Mouse (Mus musculus): ENCODE data around the gene Mrc2. TPM values are rescaled to one million over a fixed set of nuclear protein-coding genes. Genes with fewer than 3 reads are reported as not detected.

The Mrc2 gene
- total and polyA plus RNA-seq, 3 experiments: not detected

DNA sequence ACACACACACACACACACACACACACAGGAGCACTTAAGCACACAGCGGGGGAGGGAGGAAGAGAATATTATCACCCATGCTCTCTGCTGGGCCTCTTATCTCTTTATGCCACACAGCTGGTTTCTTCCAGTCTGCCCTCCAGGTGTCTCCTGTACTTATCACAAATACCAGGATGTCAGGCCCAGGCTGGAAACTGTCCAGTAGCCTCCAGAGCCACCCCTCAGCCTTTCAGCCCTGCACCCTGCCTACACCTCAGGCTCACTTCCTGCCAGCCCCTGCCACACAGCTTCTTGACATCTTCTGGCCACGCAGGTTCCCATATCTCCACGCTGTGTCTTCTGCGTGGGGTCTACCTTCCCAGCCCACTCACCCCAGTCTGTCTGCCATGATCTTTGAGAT lies 73.6 kb downstream of the Mrc2 start (continued):
- TF ChIP-seq POLR2A (IDR thresholded peaks at IDR 0.05; ENCODE audit: control insufficient read depth in 1 of 2, insufficient read depth in 1 of 2, low read depth in 1 of 2, low read length in 2 of 2, poor library complexity in 1 of 2) (no peak), NRF1 (IDR thresholded peaks at IDR 0.05; ENCODE audit: insufficient read depth, low read depth, low read length, poor library complexity, severe bottlenecking) (peak; percentile 25; the same call in 1 of the 2 replicates), JUND (IDR thresholded peaks at IDR 0.05; ENCODE audit: low read depth, low read length) (no peak), BHLHE40 (IDR thresholded peaks at IDR 0.05; ENCODE audit: borderline replicate concordance, low read depth, low read length) (peak; percentile 58), MAX (IDR thresholded peaks at IDR 0.05; ENCODE audit: low read length) (peak; percentile 64), ZKSCAN1 (IDR thresholded peaks at IDR 0.05; ENCODE audit: low read depth, low read length) (no peak), USF2 (IDR thresholded peaks at IDR 0.05; ENCODE audit: borderline replicate concordance in 1 of 2, insufficient read depth in 1 of 2, low read depth in 1 of 2, low read length in 2 of 2) (no peak), MEF2A (IDR thresholded peaks at IDR 0.05; ENCODE audit: extremely low read depth, insufficient replicate concordance, low read depth, low read length, poor library complexity, severe bottlenecking) (peak; percentile 74; the same call in 1 of the 2 replicates)

DNA sequence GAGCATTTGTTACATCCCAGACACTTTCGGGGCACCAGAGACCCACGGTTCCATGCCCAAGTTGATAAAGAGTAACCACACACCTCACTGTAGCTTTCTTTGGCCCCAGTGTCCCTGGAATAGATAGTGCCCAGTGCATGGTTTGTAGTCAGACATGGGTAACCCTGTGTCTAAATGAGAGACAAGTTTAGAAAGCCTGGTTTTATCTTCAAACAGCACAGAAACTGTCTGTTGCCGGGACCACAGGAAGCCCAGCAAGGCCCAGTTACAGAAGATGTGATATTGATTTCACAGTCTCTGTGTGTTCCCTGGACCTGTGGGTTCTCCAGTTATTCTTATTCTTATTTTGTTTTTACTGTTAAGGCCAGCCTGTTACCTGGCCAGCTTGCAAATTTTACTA lies 74.7 kb downstream of the Mrc2 start:
- Histone ChIP-seq H3K9ac (ENCODE audit: control insufficient read depth, low read depth, low read length, poor library complexity, severe bottlenecking) (no peak overlapping the region), H3K27me3 (ENCODE audit: control insufficient read depth in 1 of 2, insufficient read depth in 2 of 2, low read length in 2 of 2) (no peaks in the 10 kb centered on the region; a peak in 1 of 4 replicates), H3K79me2 (ENCODE audit: control insufficient read depth, insufficient read depth, low read length, poor library complexity) (no peaks in the 10 kb centered on the region), H3K36me3 (ENCODE audit: control insufficient read depth in 1 of 2, insufficient read depth in 2 of 2, low read length in 2 of 2) (peaks cover 0 to 21% of the 10 kb centered on the region in 2 experiments; a peak in 2 of 4 replicates), H3K9me3 (replicated peaks; ENCODE audit: insufficient read depth, low read length) (no peaks in the 10 kb centered on the region), H3K27ac (ENCODE audit: control insufficient read depth, low read depth, low read length) (no peak overlapping the region), H3K4me1 (ENCODE audit: control insufficient read depth in 1 of 2, insufficient read depth in 2 of 2, low read length in 2 of 2) (peaks cover 11 to 35% of the 10 kb centered on the region in 2 experiments), H3K4me3 (ENCODE audit: control insufficient read depth in 1 of 2, insufficient read depth in 1 of 2, low read depth in 2 of 2, low read length in 2 of 2) (no peak overlapping the region)
- DNase-seq (ENCODE audit: low read depth, low spot score): peak; percentile 33
- TF ChIP-seq GATA1 (IDR thresholded peaks at IDR 0.05; ENCODE audit: low read depth, low read length) (0 out of 2 replicates have a peak, but pooled peaks have one; percentile 9), MYB (IDR thresholded peaks at IDR 0.05; ENCODE audit: low read depth, low read length) (0 out of 2 replicates have a peak, but pooled peaks have one; percentile 21), RCOR1 (IDR thresholded peaks at IDR 0.05; ENCODE audit: low read depth, low read length) (no peak), EP300 (IDR thresholded peaks at IDR 0.05; ENCODE audit: low read depth in 1 of 2, low read length in 2 of 2) (peak; percentile 54 to 65; a peak in 3 of 4 replicates), TCF12 (IDR thresholded peaks at IDR 0.05; ENCODE audit: low read depth, low read length) (peak; percentile 60; the same call in 1 of the 2 replicates)

DNA sequence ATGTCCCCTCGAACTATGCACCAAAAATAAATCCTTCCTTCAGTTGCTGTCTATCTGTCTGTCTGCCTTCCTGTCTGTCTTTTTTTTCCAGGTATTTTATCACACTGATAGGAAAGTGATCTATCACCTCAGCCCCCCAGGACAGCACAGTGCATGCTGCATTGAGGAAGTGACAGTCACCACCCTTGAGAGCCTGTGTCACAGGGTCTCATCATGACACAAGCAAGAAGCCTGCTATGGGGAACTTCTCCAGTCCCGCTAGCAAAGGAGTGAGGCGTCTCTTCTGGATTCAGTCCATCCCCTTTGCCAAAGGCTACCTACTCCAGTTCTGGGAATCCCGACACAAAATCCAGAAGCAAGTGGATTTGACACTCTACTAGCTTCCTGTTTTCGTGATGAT lies 76.4 kb downstream of the Mrc2 start:
- TF ChIP-seq MAX (IDR thresholded peaks at IDR 0.05; ENCODE audit: low read length) (peak; percentile 25; the same call in 1 of the 2 replicates), MYC (IDR thresholded peaks at IDR 0.05; ENCODE audit: low read depth, low read length) (peak; percentile 17; the same call in 1 of the 2 replicates), TCF12 (IDR thresholded peaks at IDR 0.05; ENCODE audit: low read depth, low read length) (0 out of 2 replicates have a peak, but pooled peaks have one; percentile 22), MEF2A (IDR thresholded peaks at IDR 0.05; ENCODE audit: extremely low read depth, insufficient replicate concordance, low read depth, low read length, poor library complexity, severe bottlenecking) (no peak), EP300 (IDR thresholded peaks at IDR 0.05; ENCODE audit: low read depth in 1 of 2, low read length in 2 of 2) (peak in 1 of 2 experiments; percentile 27; a peak in 2 of 4 replicates), ZC3H11A (IDR thresholded peaks at IDR 0.05; ENCODE audit: low read depth, low read length) (no peak)
- no peaks in the 10 kb centered on the region for H3K79me2 ChIP-seq (ENCODE audit: control insufficient read depth, insufficient read depth, low read length, poor library complexity)
- no peaks in the 10 kb centered on the region; a peak in 1 of 4 replicates for H3K27me3 ChIP-seq (ENCODE audit: control insufficient read depth in 1 of 2, insufficient read depth in 2 of 2, low read length in 2 of 2)
- no peak overlapping the region for H3K4me3 ChIP-seq (ENCODE audit: control insufficient read depth in 1 of 2, insufficient read depth in 1 of 2, low read depth in 2 of 2, low read length in 2 of 2)
- DNase-seq (ENCODE audit: low read depth, low spot score): peak; percentile 63
- no peaks in the 10 kb centered on the region for H3K9me3 ChIP-seq (replicated peaks; ENCODE audit: insufficient read depth, low read length)
- peaks cover 0 to 21% of the 10 kb centered on the region in 2 experiments; a peak in 2 of 4 replicates for H3K36me3 ChIP-seq (ENCODE audit: control insufficient read depth in 1 of 2, insufficient read depth in 2 of 2, low read length in 2 of 2)
- peaks cover 11 to 33% of the 10 kb centered on the region in 2 experiments for H3K4me1 ChIP-seq (ENCODE audit: control insufficient read depth in 1 of 2, insufficient read depth in 2 of 2, low read length in 2 of 2)
- no peak overlapping the region for H3K9ac ChIP-seq (ENCODE audit: control insufficient read depth, low read depth, low read length, poor library complexity, severe bottlenecking)
- H3K27ac ChIP-seq (ENCODE audit: control insufficient read depth, low read depth, low read length): no peak overlapping the region
